In genomic region chr14:109874230-109874629, GRCm38 (mm10) we compare ENCODE assay signal across 8 mouse cellular contexts.
DNase-seq lines count a peak whose midpoint lies in the region; ATAC-seq and TF ChIP-seq lines count a peak whose summit lies in the region.

No protein-coding gene starts in this region.

- peak; percentile 50 for DNase-seq in hindbrain, embryonic 10.5 days (ENCODE audit: low spot score)
- DNase-seq in Patski (ENCODE audit: low read depth, low spot score) = no peak
- DNase-seq in hindbrain, postnatal 0 days (ENCODE audit: low spot score) = peak; percentile 85
- DNase-seq in limb, embryonic 11.5 days (ENCODE audit: low spot score) = peak; percentile 85
- peak; percentile 43 for DNase-seq in retina, postnatal 7 days (ENCODE audit: low read depth, low spot score)

- 13% methylated on average over 1 of the region's 1 CpGs for WGBS in hindbrain, embryonic 10.5 days
- WGBS in hindbrain, embryonic 12.5 days = 8% methylated on average over 1 of the region's 1 CpGs
- WGBS in hindbrain, postnatal 0 days = 4% methylated on average over 1 of the region's 1 CpGs
- WGBS in limb, embryonic 11.5 days = 15% methylated on average over 1 of the region's 1 CpGs

- POLR2A ChIA-PET in Patski (lab: Charles Lee) = no interaction called here

- no peaks in the 10 kb centered on the region for H3K27me3 ChIP-seq in hindbrain, embryonic 10.5 days (ENCODE audit: insufficient read depth, poor library complexity, severe bottlenecking)
- no peaks in the 10 kb centered on the region for H3K27me3 ChIP-seq in hindbrain, embryonic 12.5 days
- peaks cover 3% of the 10 kb centered on the region for H3K27me3 ChIP-seq in Patski
- H3K27me3 ChIP-seq in hindbrain, postnatal 0 days (ENCODE audit: insufficient read depth, low read length) = no peaks in the 10 kb centered on the region
- H3K27me3 ChIP-seq in limb, embryonic 11.5 days (ENCODE audit: control insufficient read depth, insufficient read depth, low read length) = no peaks in the 10 kb centered on the region

- TF ChIP-seq POLR2A in cortical plate, adult 2 months (IDR thresholded peaks at IDR 0.05; ENCODE audit: extremely low read depth, insufficient read depth, low read length) = no peak

- no peak overlapping the region for H3K4me2 ChIP-seq in hindbrain, embryonic 12.5 days (replicated peaks)
- H3K4me2 ChIP-seq in hindbrain, postnatal 0 days (ENCODE audit: low read depth, low read length) = no peak overlapping the region
- H3K4me2 ChIP-seq in limb, embryonic 11.5 days (ENCODE audit: low read depth, severe bottlenecking) = no peak overlapping the region

- H3K27ac ChIP-seq in hindbrain, embryonic 10.5 days = no peak overlapping the region
- no peak overlapping the region for H3K27ac ChIP-seq in hindbrain, embryonic 12.5 days
- H3K27ac ChIP-seq in cortical plate, adult 2 months (ENCODE audit: insufficient read depth, low read length) = no peak overlapping the region
- no peak overlapping the region for H3K27ac ChIP-seq in hindbrain, postnatal 0 days
- no peak overlapping the region for H3K27ac ChIP-seq in limb, embryonic 11.5 days (replicated peaks; ENCODE audit: low read depth, low read length)

- H3K9me3 ChIP-seq in hindbrain, embryonic 10.5 days = no peaks in the 10 kb centered on the region
- H3K9me3 ChIP-seq in hindbrain, embryonic 12.5 days (replicated peaks) = no peaks in the 10 kb centered on the region
- no peaks in the 10 kb centered on the region for H3K9me3 ChIP-seq in hindbrain, postnatal 0 days (ENCODE audit: low read length)
- no peaks in the 10 kb centered on the region for H3K9me3 ChIP-seq in limb, embryonic 11.5 days (ENCODE audit: control insufficient read depth, low read length)

- ATAC-seq in hindbrain, embryonic 12.5 days (ENCODE audit: low FRiP score) = no peak
- ATAC-seq in Patski = no peak
- peak; percentile 49; the same call in 1 of the 2 replicates for ATAC-seq in hindbrain, postnatal 0 days
- no peak for ATAC-seq in limb, embryonic 11.5 days (ENCODE audit: insufficient number of reproducible peaks, low FRiP score, low TSS enrichment, low read depth)
- ATAC-seq in activated CD4-positive, CD25-positive, alpha-beta regulatory T cell, adult 4 months = no peak

- peak; percentile 54 for TF ChIP-seq CTCF in Patski (IDR thresholded peaks at IDR 0.05)
- TF ChIP-seq CTCF in cortical plate, adult 2 months (IDR thresholded peaks at IDR 0.05; ENCODE audit: extremely low read depth, insufficient read depth, low read length) = peak; percentile 38; the same call in 1 of the 2 replicates
- TF ChIP-seq CTCF in hindbrain, postnatal 0 days (IDR thresholded peaks at IDR 0.05; ENCODE audit: low read depth) = peak; percentile 76

- in situ Hi-C loops in Patski (cut with MboI; ENCODE audit: low pct_unique_long_range_greater_than_20kb) = no loop called here

- no peak overlapping the region for H3K9ac ChIP-seq in hindbrain, embryonic 12.5 days
- no peak overlapping the region for H3K9ac ChIP-seq in hindbrain, postnatal 0 days (replicated peaks; ENCODE audit: low read length)
- no peak overlapping the region for H3K9ac ChIP-seq in limb, embryonic 11.5 days (ENCODE audit: low read length)

- CTCF ChIA-PET in Patski (lab: Charles Lee) = interaction anchor here (1.1 kb wide), 1 partner anchor 9 kb away, joined by 3 read pairs; no protein-coding TSS in a partner anchor

- H3K4me3 ChIP-seq in hindbrain, embryonic 10.5 days = no peak overlapping the region
- no peak overlapping the region for H3K4me3 ChIP-seq in hindbrain, embryonic 12.5 days
- H3K4me3 ChIP-seq in cortical plate, adult 2 months (ENCODE audit: insufficient read depth, low read length) = no peak overlapping the region
- H3K4me3 ChIP-seq in hindbrain, postnatal 0 days (ENCODE audit: low read length) = no peak overlapping the region
- H3K4me3 ChIP-seq in limb, embryonic 11.5 days (ENCODE audit: low read depth, low read length) = no peak overlapping the region

- H3K4me1 ChIP-seq in hindbrain, embryonic 10.5 days (replicated peaks) = no peaks in the 10 kb centered on the region
- no peaks in the 10 kb centered on the region for H3K4me1 ChIP-seq in hindbrain, embryonic 12.5 days
- H3K4me1 ChIP-seq in cortical plate, adult 2 months (ENCODE audit: control insufficient read depth, insufficient read depth, low read length) = no peaks in the 10 kb centered on the region
- H3K4me1 ChIP-seq in hindbrain, postnatal 0 days (ENCODE audit: insufficient read depth, low read length) = no peaks in the 10 kb centered on the region
- no peaks in the 10 kb centered on the region for H3K4me1 ChIP-seq in limb, embryonic 11.5 days (ENCODE audit: control insufficient read depth, insufficient read depth, low read length)

- no peaks in the 10 kb centered on the region for H3K36me3 ChIP-seq in hindbrain, embryonic 10.5 days
- no peaks in the 10 kb centered on the region for H3K36me3 ChIP-seq in hindbrain, embryonic 12.5 days
- H3K36me3 ChIP-seq in hindbrain, postnatal 0 days (ENCODE audit: insufficient read depth, low read length) = no peaks in the 10 kb centered on the region
- H3K36me3 ChIP-seq in limb, embryonic 11.5 days (ENCODE audit: control insufficient read depth, insufficient read depth, low read length) = no peaks in the 10 kb centered on the region
